24 mouse cellular contexts compared by ENCODE assay signal in the genomic region with DNA sequence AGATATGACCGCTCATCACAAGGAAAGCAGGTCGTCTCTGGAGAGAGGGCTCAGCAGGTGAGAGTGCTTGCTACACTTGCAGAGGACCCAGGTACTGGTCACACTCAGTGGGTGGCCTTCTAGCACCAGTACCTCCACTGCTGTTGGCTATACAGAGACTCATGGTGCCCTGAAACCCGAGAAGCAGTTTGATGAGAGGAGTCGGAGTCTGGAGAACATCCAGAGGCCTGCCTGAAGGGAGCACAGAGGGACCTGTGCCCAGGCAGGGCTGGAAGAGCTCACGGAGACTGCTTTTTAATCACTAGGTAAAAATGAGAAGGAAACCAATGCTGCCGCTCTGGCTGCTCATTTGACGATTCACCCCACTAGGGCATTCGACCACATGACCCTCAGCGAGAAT.
DNase-seq lines count a peak whose midpoint lies in the region; ATAC-seq and TF ChIP-seq lines count a peak whose summit lies in the region.
"Had no signal": no experiment of that assay in that cellular context is flagged by ENCODE, and none has a peak within 500 bp of the region (broad histone marks: within the 10 kb centered on the region; RNA-seq: fewer than 3 reads in every experiment).

No protein-coding gene starts in this region.

- ATAC-seq in cerebellum, adult (ENCODE audit: insufficient number of reproducible peaks, low FRiP score, low TSS enrichment): no peak; the same call in 1 of the 2 replicates
- no peak for ATAC-seq in embryonic facial prominence, embryonic 11.5 days (replicated peaks; ENCODE audit: insufficient number of reproducible peaks, low FRiP score, low TSS enrichment, low read depth)
- ATAC-seq in inflammation-experienced regulatory T-cells, adult 6 months: no peak
- no peak for ATAC-seq in intestine, embryonic 15.5 days
- ATAC-seq: CD4-positive, CD25-positive, alpha-beta regulatory T cell, adult 4 months; forebrain, embryonic 16.5 days; hindbrain, postnatal 0 days; intestine, embryonic 16.5 days had no signal

- H3K9ac ChIP-seq in embryonic facial prominence, embryonic 11.5 days (replicated peaks; ENCODE audit: low read length): no peak overlapping the region
- no peak overlapping the region for H3K9ac ChIP-seq in intestine, embryonic 15.5 days
- H3K9ac ChIP-seq: embryonic facial prominence, embryonic 13.5 days; forebrain, embryonic 12.5 days; heart, embryonic 15.5 days; hindbrain, embryonic 13.5 days had no signal

- H3K36me3 ChIP-seq in embryonic facial prominence, embryonic 11.5 days (replicated peaks; ENCODE audit: control insufficient read depth, insufficient read depth, low read depth, low read length): no peaks in the 10 kb centered on the region
- no peaks in the 10 kb centered on the region for H3K36me3 ChIP-seq in intestine, embryonic 15.5 days
- H3K36me3 ChIP-seq: embryonic facial prominence, embryonic 13.5 days; forebrain, embryonic 12.5 days; G1E; heart, embryonic 15.5 days; hindbrain, embryonic 13.5 days had no signal

- intact Hi-C loops in gastrocnemius, adult 2 months (cut with DNase I): no loop called here
- intact Hi-C loops in gastrocnemius, postnatal 36 days (cut with DNase I): no loop called here

- peak; percentile 20 to 29 for DNase-seq in cerebellum, adult 18-20 months
- DNase-seq in gastrocnemius, adult 2 months: peak; percentile 26
- no peak for DNase-seq in gastrocnemius, postnatal 36 days
- DNase-seq in embryonic facial prominence, embryonic 11.5 days (ENCODE audit: low spot score): peak; percentile 17
- DNase-seq: adrenal gland, adult 8-10 months; adrenal gland, postnatal 36 days; B cell, adult 2 months; gastrocnemius, postnatal 25 days; heart, adult 18-20 months; heart, postnatal 14 days; kidney, adult 2 months had no signal

- 64% methylated on average over 9 of the region's 9 CpGs for WGBS in embryonic facial prominence, embryonic 11.5 days
- 46% methylated on average over 9 of the region's 9 CpGs for WGBS in intestine, embryonic 15.5 days

- no peaks in the 10 kb centered on the region for H3K27me3 ChIP-seq in embryonic facial prominence, embryonic 11.5 days (ENCODE audit: control insufficient read depth, insufficient read depth, low read length)
- no peaks in the 10 kb centered on the region for H3K27me3 ChIP-seq in intestine, embryonic 15.5 days (replicated peaks)
- H3K27me3 ChIP-seq: embryonic facial prominence, embryonic 13.5 days; forebrain, embryonic 12.5 days; heart, embryonic 15.5 days; hindbrain, embryonic 13.5 days had no signal

- H3K4me1 ChIP-seq in embryonic facial prominence, embryonic 11.5 days (ENCODE audit: control insufficient read depth, insufficient read depth, low read length): no peaks in the 10 kb centered on the region
- H3K4me1 ChIP-seq in intestine, embryonic 15.5 days (replicated peaks): no peaks in the 10 kb centered on the region
- H3K4me1 ChIP-seq: embryonic facial prominence, embryonic 13.5 days; forebrain, embryonic 12.5 days; heart, embryonic 15.5 days had no signal

- no peak overlapping the region for H3K4me2 ChIP-seq in embryonic facial prominence, embryonic 11.5 days (ENCODE audit: low read depth, low read length)
- H3K4me2 ChIP-seq in intestine, embryonic 15.5 days (replicated peaks): no peak overlapping the region
- H3K4me2 ChIP-seq: embryonic facial prominence, embryonic 13.5 days; forebrain, embryonic 12.5 days; heart, embryonic 11.5 days; heart, embryonic 15.5 days; hindbrain, embryonic 13.5 days had no signal

- no peak overlapping the region for H3K4me3 ChIP-seq in gastrocnemius, adult 2 months
- no peak overlapping the region for H3K4me3 ChIP-seq in embryonic facial prominence, embryonic 11.5 days (ENCODE audit: low read depth, low read length)
- H3K4me3 ChIP-seq in intestine, embryonic 15.5 days (replicated peaks): no peak overlapping the region
- H3K4me3 ChIP-seq: embryonic facial prominence, embryonic 13.5 days; forebrain, embryonic 12.5 days; heart, embryonic 15.5 days; hindbrain, embryonic 13.5 days had no signal

- H3K27ac ChIP-seq in gastrocnemius, adult 2 months: no peak overlapping the region
- no peak overlapping the region for H3K27ac ChIP-seq in embryonic facial prominence, embryonic 11.5 days (replicated peaks; ENCODE audit: low read depth, low read length)
- H3K27ac ChIP-seq in intestine, embryonic 15.5 days: no peak overlapping the region
- H3K27ac ChIP-seq: embryonic facial prominence, embryonic 13.5 days; forebrain, embryonic 12.5 days; heart, embryonic 15.5 days; hindbrain, embryonic 13.5 days; hindbrain, postnatal 0 days had no signal

- H3K9me3 ChIP-seq in embryonic facial prominence, embryonic 11.5 days (replicated peaks; ENCODE audit: control insufficient read depth, low read length): no peaks in the 10 kb centered on the region
- no peaks in the 10 kb centered on the region for H3K9me3 ChIP-seq in intestine, embryonic 15.5 days
- H3K9me3 ChIP-seq: embryonic facial prominence, embryonic 13.5 days; forebrain, embryonic 12.5 days; heart, embryonic 15.5 days; hindbrain, embryonic 13.5 days had no signal

- no peak for TF ChIP-seq CTCF in gastrocnemius, adult 2 months (IDR thresholded peaks at IDR 0.05)

Comparison
In these comparisons a context has a peak if more than half of its experiments do, and no peak if none do; other contexts are left out.
1. DNase-seq: peak in cerebellum, adult 18-20 months (2 of 2), gastrocnemius, adult 2 months (single experiment) and embryonic facial prominence, embryonic 11.5 days (single experiment); none in gastrocnemius, postnatal 36 days (0 of 2).